Mouse (Mus musculus) E14TG2a.4 (cell line): ENCODE measurements at regions not wholly inside any gene's neighbourhood (a gene's known extent, or its start where the extent isn't known, plus 50 kb on each side); places are given as distances from the start of the nearest gene placed in this dataset.

Source experiments
- CTCF ChIP-seq: conservative IDR thresholded peaks from 2 replicates; pipeline ENCODE4 v1.5.1; 2014; ENCODE audit warnings: low read length
- POU5F1 ChIP-seq: IDR thresholded peaks from 2 replicates; pipeline ENCODE4 v1.6.1; 2014; ENCODE audit warnings: low read length, borderline replicate concordance

DNA sequence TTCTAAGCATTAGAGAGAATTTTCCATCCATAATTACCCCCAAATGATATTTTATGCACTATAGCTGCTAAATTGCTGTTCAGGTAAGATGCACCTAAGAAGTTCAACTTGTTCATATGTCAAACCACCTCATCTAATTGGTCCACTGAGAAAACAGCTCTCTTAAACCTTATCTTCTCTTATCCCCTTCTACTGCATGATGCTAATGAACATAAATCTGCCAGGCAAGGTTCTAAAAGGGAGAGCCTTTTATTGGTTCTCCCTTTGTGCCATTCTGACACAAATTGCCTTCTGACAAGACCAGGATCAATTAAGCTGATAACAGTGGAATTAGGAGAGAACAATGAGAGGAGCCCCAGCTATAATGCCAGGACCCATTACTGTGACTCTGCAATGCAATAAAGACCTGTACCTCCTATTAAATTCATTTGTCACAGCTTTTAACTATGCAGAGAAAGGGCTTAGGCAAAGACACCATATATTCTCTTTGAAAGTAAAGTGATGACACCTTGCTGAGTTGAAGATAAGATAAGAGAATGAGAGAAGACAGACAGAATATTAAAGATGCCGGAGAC lies 451.4 kb upstream of the Zfp960 start:
- TF ChIP-seq CTCF (no peak), POU5F1 (no peak)
